Mouse (Mus musculus): ENCODE data around the gene Lemd1. TPM values are rescaled to one million over a fixed set of nuclear protein-coding genes. Genes with fewer than 3 reads are reported as not detected.

Gene Lemd1
- polyA plus RNA-seq, 1 experiment from 2014 or later = 14.3 TPM

GRCm38 (mm10) chr1:132298801-132299464, 107.7 kb downstream of the Lemd1 start:
- peak; percentile 66 for ATAC-seq
- H3K4me2 ChIP-seq = peak overlapping the region; percentile 97
- H3K27ac ChIP-seq = no peak overlapping the region; the same call in 1 of the 2 replicates
- peak overlapping the region; percentile 53 for H3K4me3 ChIP-seq
- H3K4me1 ChIP-seq = peaks cover 34% of the 10 kb centered on the region
- under 1% methylated on average over 56 of the region's 71 CpGs for WGBS
- H3K9ac ChIP-seq = peak overlapping the region; percentile 73
- H3K9me3 ChIP-seq (replicated peaks) = no peaks in the 10 kb centered on the region
- H3K36me3 ChIP-seq (ENCODE audit: poor library complexity, severe bottlenecking) = no peaks in the 10 kb centered on the region
- H3K27me3 ChIP-seq = peaks cover 40% of the 10 kb centered on the region

DNA sequence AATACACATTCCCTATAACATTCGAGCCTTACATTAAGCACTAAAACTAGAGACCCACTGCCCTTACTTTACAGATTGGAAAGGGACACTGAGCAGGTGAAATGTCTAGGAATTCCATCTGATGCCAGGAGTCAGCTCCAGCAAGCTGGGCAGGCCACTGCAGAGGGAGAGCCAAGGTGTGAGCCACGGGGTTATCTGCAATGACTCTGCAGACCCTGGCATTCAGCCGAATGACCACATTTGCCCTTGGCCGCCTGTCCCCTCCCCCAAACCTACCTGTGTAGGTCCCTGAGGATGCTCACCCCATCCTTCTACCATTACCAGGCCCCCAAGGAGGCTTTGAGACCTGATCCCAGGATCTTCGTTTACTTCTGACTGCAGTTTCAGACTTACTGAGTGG, 108.5 kb downstream of the Lemd1 start:
- ATAC-seq = no peak
- Histone ChIP-seq H3K9ac (no peak overlapping the region), H3K4me1 (peaks cover 34% of the 10 kb centered on the region), H3K4me2 (peak overlapping the region; percentile 97), H3K4me3 (no peak overlapping the region), H3K27ac (no peak overlapping the region), H3K9me3 (replicated peaks) (no peaks in the 10 kb centered on the region), H3K36me3 (ENCODE audit: poor library complexity, severe bottlenecking) (no peaks in the 10 kb centered on the region), H3K27me3 (peaks cover 39% of the 10 kb centered on the region)
- 85% methylated on average over 5 of the region's 5 CpGs for WGBS

GRCm38 (mm10) chr1:132301242-132301641, 110.0 kb downstream of the Lemd1 start:
- Histone ChIP-seq H3K9ac (no peak overlapping the region), H3K4me3 (no peak overlapping the region), H3K4me2 (no peak overlapping the region), H3K9me3 (replicated peaks) (no peaks in the 10 kb centered on the region), H3K27ac (no peak overlapping the region), H3K4me1 (peaks cover 25% of the 10 kb centered on the region), H3K36me3 (ENCODE audit: poor library complexity, severe bottlenecking) (no peaks in the 10 kb centered on the region), H3K27me3 (peaks cover 34% of the 10 kb centered on the region)
- 92% methylated on average over 5 of the region's 5 CpGs for WGBS
- no peak for ATAC-seq

DNA sequence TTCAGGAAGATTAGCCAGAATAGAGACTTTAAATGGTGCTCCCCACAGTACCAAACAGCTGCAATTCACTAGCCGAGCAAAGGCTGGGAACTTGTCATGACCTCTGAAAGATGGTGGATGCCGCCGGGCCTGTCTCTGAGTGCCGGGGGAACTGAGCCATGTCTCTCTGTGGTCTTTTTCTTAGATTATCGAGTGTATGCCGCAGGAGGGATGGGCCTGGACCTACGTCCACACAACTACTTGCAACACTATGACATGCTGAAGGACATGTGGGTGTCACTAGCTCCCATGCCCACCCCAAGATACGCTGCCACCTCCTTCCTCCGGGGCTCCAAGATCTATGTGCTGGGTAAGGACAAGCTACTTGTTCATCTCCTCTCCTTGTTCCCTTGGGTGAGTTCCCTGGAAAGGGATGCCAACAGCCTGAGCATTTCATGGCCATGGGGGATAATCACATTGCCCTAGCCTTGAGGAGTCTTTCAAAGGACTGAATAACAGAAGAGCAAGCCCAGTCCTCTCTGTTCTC, 111.2 kb downstream of the Lemd1 start:
- Histone ChIP-seq H3K27ac (no peak overlapping the region), H3K4me3 (no peak overlapping the region), H3K9me3 (replicated peaks) (no peaks in the 10 kb centered on the region), H3K4me2 (no peak overlapping the region), H3K4me1 (peaks cover 21% of the 10 kb centered on the region), H3K27me3 (peaks cover 27% of the 10 kb centered on the region), H3K9ac (no peak overlapping the region), H3K36me3 (ENCODE audit: poor library complexity, severe bottlenecking) (no peaks in the 10 kb centered on the region)
- ATAC-seq = no peak
- WGBS = 89% methylated on average over 9 of the region's 9 CpGs

GRCm38 (mm10) chr1:132304618-132305214, 113.5 kb downstream of the Lemd1 start:
- Histone ChIP-seq H3K4me1 (no peaks in the 10 kb centered on the region), H3K4me2 (no peak overlapping the region), H3K27me3 (peaks cover 20% of the 10 kb centered on the region), H3K9me3 (replicated peaks) (no peaks in the 10 kb centered on the region), H3K27ac (no peak overlapping the region), H3K4me3 (no peak overlapping the region), H3K9ac (no peak overlapping the region), H3K36me3 (ENCODE audit: poor library complexity, severe bottlenecking) (no peaks in the 10 kb centered on the region)
- 63% methylated on average over 9 of the region's 9 CpGs for WGBS
- no peak for ATAC-seq

DNA sequence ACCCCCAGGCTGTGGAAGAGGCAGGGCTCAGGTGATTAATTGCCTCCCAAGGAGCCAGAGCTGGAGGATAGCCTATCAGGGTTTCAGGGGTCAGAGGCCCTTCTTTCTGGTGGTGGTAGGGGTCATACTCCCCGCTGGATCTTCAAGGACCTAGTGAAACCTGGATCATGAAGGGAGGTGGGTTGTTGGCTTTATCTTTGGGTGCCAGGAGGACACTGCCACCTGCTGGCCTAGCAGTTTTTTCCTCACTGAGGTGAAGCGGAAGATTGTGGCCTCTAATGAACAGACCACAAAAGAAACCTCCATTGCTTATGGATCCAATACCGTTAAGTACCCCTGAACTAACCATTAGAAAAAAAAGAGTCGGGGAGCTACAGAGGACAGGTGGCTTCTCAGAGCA, 114.9 kb downstream of the Lemd1 start:
- Histone ChIP-seq H3K9ac (no peak overlapping the region), H3K4me3 (no peak overlapping the region), H3K4me2 (no peak overlapping the region), H3K36me3 (ENCODE audit: poor library complexity, severe bottlenecking) (no peaks in the 10 kb centered on the region), H3K4me1 (0 out of 2 replicates have a peak, but pooled peaks cover under 1% of the 10 kb centered on the region), H3K27ac (no peak overlapping the region), H3K9me3 (replicated peaks) (no peaks in the 10 kb centered on the region), H3K27me3 (peaks cover 12% of the 10 kb centered on the region; the same call in 1 of the 2 replicates)
- 0 out of 2 replicates have a peak, but pooled peaks have one; percentile 22 for ATAC-seq
- WGBS = 30% methylated on average over 4 of the region's 4 CpGs

DNA sequence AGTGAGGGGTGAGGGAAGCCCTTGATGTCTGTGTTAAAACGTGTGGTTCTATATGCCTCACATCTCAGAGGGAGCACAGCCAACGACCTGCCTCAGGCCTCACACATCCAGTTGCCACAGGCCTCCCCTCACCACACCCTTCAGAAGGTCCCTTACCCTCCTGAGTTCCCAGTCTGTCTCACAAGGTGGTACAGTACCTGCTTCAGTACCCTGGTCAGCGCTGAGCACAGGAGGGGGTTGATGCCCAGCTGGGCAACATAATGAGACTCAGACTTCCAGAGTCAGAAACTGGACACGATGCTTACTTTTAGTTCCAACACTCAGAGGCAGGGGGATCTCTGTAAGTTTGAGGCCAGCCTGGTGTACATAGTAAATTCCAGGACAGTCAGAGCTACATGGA, 115.6 kb downstream of the Lemd1 start:
- Histone ChIP-seq H3K4me2 (no peak overlapping the region), H3K9me3 (replicated peaks) (no peaks in the 10 kb centered on the region), H3K4me3 (no peak overlapping the region), H3K9ac (no peak overlapping the region), H3K36me3 (ENCODE audit: poor library complexity, severe bottlenecking) (no peaks in the 10 kb centered on the region), H3K4me1 (0 out of 2 replicates have a peak, but pooled peaks cover 3% of the 10 kb centered on the region), H3K27me3 (peaks cover 6% of the 10 kb centered on the region; the same call in 1 of the 2 replicates), H3K27ac (no peak overlapping the region)
- WGBS = 27% methylated on average over 4 of the region's 4 CpGs
- ATAC-seq = no peak

GRCm38 (mm10) chr1:132307962-132308361, 116.7 kb downstream of the Lemd1 start:
- Histone ChIP-seq H3K4me1 (0 out of 2 replicates have a peak, but pooled peaks cover 3% of the 10 kb centered on the region), H3K27ac (no peak overlapping the region), H3K4me3 (no peak overlapping the region), H3K4me2 (no peak overlapping the region), H3K36me3 (ENCODE audit: poor library complexity, severe bottlenecking) (no peaks in the 10 kb centered on the region), H3K9me3 (replicated peaks) (no peaks in the 10 kb centered on the region), H3K27me3 (0 out of 2 replicates have a peak, but pooled peaks cover 3% of the 10 kb centered on the region), H3K9ac (no peak overlapping the region)
- no peak for ATAC-seq
- 87% methylated on average over 6 of the region's 6 CpGs for WGBS

DNA sequence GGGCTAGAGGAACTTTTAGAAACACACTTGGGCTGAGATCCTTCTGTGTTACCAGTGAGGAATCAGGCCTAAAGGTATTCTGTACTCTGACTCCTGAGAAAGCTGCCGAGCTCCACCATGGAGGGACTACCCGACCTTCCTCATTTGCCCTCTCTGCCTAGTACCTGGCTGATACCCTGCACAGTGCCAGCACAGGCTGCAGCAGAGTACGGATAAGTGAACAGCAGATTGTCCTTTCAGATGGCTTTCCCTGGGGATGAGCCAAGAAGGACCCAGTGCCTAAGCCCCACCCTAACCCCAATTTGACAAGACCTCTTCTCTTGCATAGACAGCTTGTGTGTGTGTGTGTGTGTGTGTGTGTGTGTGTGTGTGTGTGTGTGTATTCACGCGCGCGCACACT, 117.4 kb downstream of the Lemd1 start:
- no peaks in the 10 kb centered on the region for H3K9me3 ChIP-seq (replicated peaks)
- H3K4me1 ChIP-seq = 0 out of 2 replicates have a peak, but pooled peaks cover 3% of the 10 kb centered on the region
- WGBS = 82% methylated on average over 7 of the region's 7 CpGs
- no peak overlapping the region for H3K4me2 ChIP-seq
- no peak overlapping the region for H3K27ac ChIP-seq
- no peaks in the 10 kb centered on the region for H3K36me3 ChIP-seq (ENCODE audit: poor library complexity, severe bottlenecking)
- ATAC-seq = no peak
- H3K27me3 ChIP-seq = 0 out of 2 replicates have a peak, but pooled peaks cover 3% of the 10 kb centered on the region
- H3K4me3 ChIP-seq = no peak overlapping the region
- no peak overlapping the region for H3K9ac ChIP-seq

MicroRNA genes within 50 kb of the gene (microRNA counts, 519-probe panel; counts per million panel counts)
- microRNA mmu-miR-135b = 5,040 counts per million, percentile 90 among the panel's probes with 10 or more counts

Small RNA genes within 50 kb of the gene (microRNA-seq; reads per million reads assigned to microRNA genes)
- gene Mir135b = 6,699 reads per million, percentile 92 among the genes with 10 or more reads in this experiment

Other genes with a start within 250 kb of the Lemd1 start
- 2.6 and 2.9 TPM in 2 replicates for gene Slc45a3, start 228.5 kb upstream of the Lemd1 start, polyA plus RNA-seq (2015; fragmentation: Nextera tagmentation; extraction: Ambion mirVana)
- gene Elk4, start 183.8 kb upstream of the Lemd1 start, polyA plus RNA-seq (2015; fragmentation: Nextera tagmentation; extraction: Ambion mirVana) = 13.1 and 13.2 TPM in 2 replicates
- gene Mfsd4a, start 123.4 kb upstream of the Lemd1 start, polyA plus RNA-seq (2015; fragmentation: Nextera tagmentation; extraction: Ambion mirVana) = 7.8 and 8.1 TPM in 2 replicates
- gene Cdk18, start 51.7 kb upstream of the Lemd1 start, polyA plus RNA-seq (2015; fragmentation: Nextera tagmentation; extraction: Ambion mirVana) = 0.23 and 0.59 TPM in 2 replicates
- gene AC124108.1, start within 50 bp of the Lemd1 start, polyA plus RNA-seq (2015; fragmentation: Nextera tagmentation; extraction: Ambion mirVana) = 3.4 and 3.9 TPM in 2 replicates
- gene Gm10188, start 38.3 kb downstream of the Lemd1 start, polyA plus RNA-seq (2015; fragmentation: Nextera tagmentation; extraction: Ambion mirVana) = 1.0 and 1.1 TPM in 2 replicates
- 1.2 and 1.6 TPM in 2 replicates for gene Klhdc8a, start 107.2 kb downstream of the Lemd1 start, polyA plus RNA-seq (2015; fragmentation: Nextera tagmentation; extraction: Ambion mirVana)
- gene Nuak2, start 124.7 kb downstream of the Lemd1 start, polyA plus RNA-seq (2015; fragmentation: Nextera tagmentation; extraction: Ambion mirVana) = 28.8 and 36.5 TPM in 2 replicates
- gene Tmcc2, start 199.8 kb downstream of the Lemd1 start, polyA plus RNA-seq (2015; fragmentation: Nextera tagmentation; extraction: Ambion mirVana) = 16.7 and 19.7 TPM in 2 replicates
- 10.5 and 12.5 TPM in 2 replicates for gene Dstyk, start 226.1 kb downstream of the Lemd1 start, polyA plus RNA-seq (2015; fragmentation: Nextera tagmentation; extraction: Ambion mirVana)

All from forebrain, embryonic 13.5 days (tissue).